Mouse (Mus musculus): Measurements from ENCODE around the gene Vwa8.

- TF ChIP-seq EP300 (optimal IDR thresholded peaks at IDR 0.05) (no peak), CTCF (IDR thresholded peaks at IDR 0.05; ENCODE audit: low read depth) (no peak)
These were observed 390.6 kb downstream of the Vwa8 start for GRCm38 (mm10) chr14:79239402-79239801.

All from stomach, postnatal 0 days (tissue).